Mouse (Mus musculus): ENCODE data around the gene Prf1.
A peak's percentile ranks its signal among the peaks of the same experiment; 100 is the strongest.

Gene Prf1

GRCm38 (mm10) chr10:61297477-61297876 is at the start of gene Prf1:
Gene Prf1, plus strand, starts transcription at chr10:61297833.
- no peak for DNase-seq (ENCODE audit: low spot score)

DNA sequence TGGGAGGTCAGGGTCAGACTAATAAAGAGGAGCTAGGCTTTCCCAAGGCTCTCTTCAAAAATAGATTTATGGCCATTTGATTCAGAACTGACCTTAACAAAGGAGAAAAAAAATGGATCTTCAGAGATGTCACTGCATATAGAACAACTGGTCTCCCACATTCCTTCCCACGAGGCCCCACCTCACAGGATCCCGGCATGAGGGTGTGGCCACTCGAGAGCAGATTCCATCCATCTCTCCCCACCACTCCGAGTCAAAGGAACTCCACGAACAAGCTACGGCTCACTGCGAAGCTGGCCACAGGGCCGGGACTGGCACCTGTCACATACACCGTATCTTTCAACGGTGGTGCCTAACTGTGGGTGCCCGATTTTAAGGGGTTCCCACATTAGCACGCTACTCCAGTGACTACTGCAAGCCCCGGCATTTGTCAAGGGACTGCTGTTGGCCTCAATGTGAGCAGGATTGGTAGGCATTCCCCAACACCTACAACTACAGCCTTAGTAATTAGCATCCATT is 49.0 kb upstream of the Prf1 start:
- no peak for DNase-seq (ENCODE audit: low spot score)

DNA sequence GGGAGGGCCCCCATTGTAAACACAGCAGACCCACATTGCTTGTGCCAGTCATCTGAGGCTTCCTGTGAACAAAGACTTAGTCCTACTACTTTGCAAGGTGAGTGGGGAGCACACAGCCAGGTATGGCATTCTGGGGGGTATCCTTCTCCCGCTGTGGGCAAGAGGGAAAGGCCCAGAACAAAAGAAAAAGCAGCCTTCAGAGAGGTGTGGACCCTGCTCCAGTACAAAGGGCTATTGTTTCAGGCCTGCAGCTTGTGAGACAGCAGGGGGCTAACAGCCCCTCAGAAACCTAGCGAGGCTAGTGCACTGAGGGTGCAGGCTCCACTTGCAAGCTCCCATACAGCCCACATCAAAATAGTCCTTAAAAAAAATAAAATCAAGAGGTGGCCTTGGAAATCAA is 47.7 kb upstream of the Prf1 start:
- DNase-seq (ENCODE audit: low spot score): no peak

DNA sequence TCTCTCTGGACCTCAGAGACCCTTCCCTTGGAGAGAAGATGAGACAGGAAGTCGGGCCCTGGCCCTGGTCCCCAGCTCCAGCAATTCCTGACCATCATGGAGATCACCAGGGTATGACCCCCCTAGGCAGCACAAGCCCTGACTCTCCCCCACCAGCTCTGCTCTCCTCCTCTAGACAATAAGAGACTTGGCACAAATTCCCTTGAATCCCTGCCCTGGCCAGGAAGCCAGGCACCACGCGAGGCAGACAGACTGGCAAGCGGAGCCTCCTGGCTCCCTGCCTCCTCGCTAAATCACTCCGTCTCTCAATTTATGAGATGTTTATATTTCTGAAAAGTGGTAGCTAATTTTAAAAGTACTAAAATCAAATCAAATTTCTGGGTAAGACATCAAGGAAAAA is 42.9 kb upstream of the Prf1 start:
- peak; percentile 31 for DNase-seq (ENCODE audit: low spot score)

- DNase-seq (ENCODE audit: low spot score): no peak
Observed at GRCm38 (mm10) chr10:61255190-61255589, 42.4 kb upstream of the Prf1 start.

GRCm38 (mm10) chr10:61256665-61257064 is 41.0 kb upstream of the Prf1 start:
- no peak for DNase-seq (ENCODE audit: low spot score)

DNA sequence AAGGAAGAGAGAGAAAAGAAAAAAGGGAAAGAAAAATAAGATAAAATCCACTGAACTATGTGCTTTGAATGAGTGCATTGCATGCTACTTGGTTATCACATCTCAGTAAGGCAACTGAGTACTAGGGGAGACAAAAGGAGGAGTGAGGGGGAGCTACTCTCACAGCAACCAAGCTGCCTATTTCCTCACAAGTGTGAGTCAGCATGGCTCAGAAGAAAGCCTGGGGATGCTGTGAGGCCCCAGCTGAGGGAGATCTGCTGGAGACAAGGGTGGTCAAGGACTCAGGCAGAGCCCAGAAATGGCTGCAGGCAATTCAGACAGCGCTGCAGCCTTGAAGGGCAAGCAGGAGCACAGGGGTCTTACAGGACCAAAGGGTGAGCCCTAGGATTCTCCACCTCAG is 39.5 kb upstream of the Prf1 start:
- DNase-seq (ENCODE audit: low spot score): no peak

GRCm38 (mm10) chr10:61261229-61262156 is 36.1 kb upstream of the Prf1 start:
- no peak for DNase-seq (ENCODE audit: low spot score)

GRCm38 (mm10) chr10:61263606-61264005 is 34.0 kb upstream of the Prf1 start:
- DNase-seq (ENCODE audit: low spot score): no peak

GRCm38 (mm10) chr10:61267378-61267777 is 30.3 kb upstream of the Prf1 start:
- DNase-seq (ENCODE audit: low spot score): no peak

DNA sequence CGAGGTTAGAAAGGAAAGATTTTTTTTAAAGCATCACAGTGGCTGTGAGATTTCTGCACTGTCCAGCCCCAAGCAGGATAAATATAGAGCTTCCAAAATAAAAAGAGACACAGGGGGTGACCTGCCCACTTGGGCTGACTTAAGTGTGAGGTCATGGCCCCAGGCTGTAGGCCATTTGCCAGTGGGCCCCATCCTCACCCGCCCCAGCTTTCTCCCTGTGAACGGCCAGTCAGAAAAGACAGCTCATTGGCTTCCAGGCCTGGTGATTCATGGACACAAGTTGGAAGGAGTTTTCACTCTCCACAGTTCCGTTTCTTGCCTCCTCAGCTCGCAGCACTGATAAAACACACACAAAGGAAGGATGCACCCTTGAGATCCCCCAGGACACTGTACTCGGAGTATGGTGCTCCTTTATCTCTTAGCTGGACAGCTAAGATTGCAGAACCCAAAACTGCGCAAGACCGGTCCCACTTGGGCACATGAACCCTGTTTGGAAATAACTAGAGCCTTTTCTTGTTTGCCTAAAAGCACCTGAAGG is 25.5 kb upstream of the Prf1 start:
- DNase-seq (ENCODE audit: low spot score): peak; percentile 35

- DNase-seq (ENCODE audit: low spot score): no peak
Observed at GRCm38 (mm10) chr10:61272631-61273030, 25.0 kb upstream of the Prf1 start.

DNA sequence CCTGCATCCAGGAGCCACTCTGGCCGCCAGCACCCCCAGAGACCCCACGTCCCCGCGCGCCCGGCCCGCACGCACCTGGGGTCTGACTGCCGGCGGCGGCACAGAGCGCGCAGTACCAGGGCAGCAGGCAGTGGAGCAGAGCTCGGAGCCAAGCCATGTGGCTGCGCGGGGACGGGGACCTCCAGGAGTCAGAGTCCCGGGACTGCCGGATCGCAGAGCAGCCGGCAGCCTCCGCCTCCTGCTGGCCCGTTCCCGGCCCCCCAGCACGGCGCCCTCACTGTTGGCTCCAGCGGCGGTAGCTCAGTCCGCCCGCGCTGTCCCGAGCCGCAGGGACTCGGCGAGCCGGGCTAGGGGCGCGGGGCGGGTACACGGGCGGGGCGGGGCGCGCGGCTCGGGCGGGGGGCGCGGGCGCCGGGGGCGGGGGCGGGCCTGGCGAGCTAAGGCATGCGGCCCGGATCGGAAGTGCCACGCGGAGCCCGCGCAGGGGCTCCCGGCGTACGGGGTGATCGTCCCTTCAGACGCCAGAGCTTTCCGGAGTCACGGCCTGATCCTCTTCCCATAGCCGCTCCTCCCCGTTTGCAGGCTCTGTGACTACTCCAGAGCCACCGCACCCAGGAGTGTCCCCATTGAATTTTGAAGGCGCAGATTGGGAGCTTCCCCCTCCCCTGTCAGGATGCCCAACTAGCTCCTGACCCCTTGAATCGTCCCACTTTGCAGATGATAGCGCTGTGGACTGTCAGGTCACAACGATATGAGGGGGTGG is 24.4 kb upstream of the Prf1 start, which contains the start of gene Adamts14:
Gene Adamts14 (minus strand): TSS at position 358 of the 763 bp plus-strand sequence.
- peak; percentile 20 for DNase-seq (ENCODE audit: low spot score)

DNA sequence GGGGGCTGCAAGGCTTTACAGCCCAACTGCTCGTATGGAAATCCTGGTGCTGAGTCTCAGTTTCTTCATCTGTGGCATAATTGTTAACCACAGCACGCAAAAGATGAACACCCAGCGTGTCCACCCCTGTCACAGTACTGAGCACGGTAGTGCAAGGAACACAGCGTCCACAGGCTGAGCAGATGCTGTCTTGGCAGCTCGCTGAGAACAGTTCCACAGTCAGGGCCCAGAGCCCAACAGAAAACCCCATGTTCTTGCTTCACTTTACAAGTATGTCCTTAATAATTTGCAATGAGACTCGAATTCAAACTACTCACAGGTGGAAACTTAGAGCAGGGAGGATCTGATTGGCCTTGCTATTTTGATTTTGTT is 23.8 kb upstream of the Prf1 start:
- peak; percentile 42 for DNase-seq (ENCODE audit: low spot score)

GRCm38 (mm10) chr10:61274532-61274931 is 23.1 kb upstream of the Prf1 start:
- DNase-seq (ENCODE audit: low spot score): no peak

GRCm38 (mm10) chr10:61275669-61276110 is 21.9 kb upstream of the Prf1 start:
- DNase-seq (ENCODE audit: low spot score): peak; percentile 37

GRCm38 (mm10) chr10:61277051-61277450 is 20.6 kb upstream of the Prf1 start:
- DNase-seq (ENCODE audit: low spot score): no peak

- peak; percentile 31 for DNase-seq (ENCODE audit: low spot score)
Observed at GRCm38 (mm10) chr10:61277918-61278674, 19.5 kb upstream of the Prf1 start.

GRCm38 (mm10) chr10:61281115-61281514 is 16.5 kb upstream of the Prf1 start:
- DNase-seq (ENCODE audit: low spot score): no peak

GRCm38 (mm10) chr10:61284309-61284708 is 13.3 kb upstream of the Prf1 start:
- no peak for DNase-seq (ENCODE audit: low spot score)

DNA sequence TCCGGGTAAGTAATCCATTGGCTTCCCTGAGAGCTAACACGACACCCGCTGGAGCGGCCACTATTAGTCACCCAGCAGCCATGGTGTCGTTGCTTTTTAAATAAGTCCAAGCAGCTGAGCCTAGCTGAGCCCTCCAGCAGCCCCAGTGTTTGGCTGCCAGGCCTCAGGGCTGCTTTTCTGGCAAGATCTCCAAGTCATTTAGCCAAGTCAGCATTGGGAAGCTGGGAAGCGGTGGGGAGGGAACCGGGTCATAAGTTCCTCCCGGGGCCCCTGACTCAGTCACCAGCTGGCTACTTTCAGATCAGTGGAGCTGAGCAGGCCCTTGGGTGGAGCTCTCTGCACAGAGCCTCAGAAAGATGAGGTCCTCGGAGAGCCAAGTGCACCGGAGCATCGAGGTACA is 12.4 kb upstream of the Prf1 start:
- DNase-seq (ENCODE audit: low spot score): peak; percentile 54

DNA sequence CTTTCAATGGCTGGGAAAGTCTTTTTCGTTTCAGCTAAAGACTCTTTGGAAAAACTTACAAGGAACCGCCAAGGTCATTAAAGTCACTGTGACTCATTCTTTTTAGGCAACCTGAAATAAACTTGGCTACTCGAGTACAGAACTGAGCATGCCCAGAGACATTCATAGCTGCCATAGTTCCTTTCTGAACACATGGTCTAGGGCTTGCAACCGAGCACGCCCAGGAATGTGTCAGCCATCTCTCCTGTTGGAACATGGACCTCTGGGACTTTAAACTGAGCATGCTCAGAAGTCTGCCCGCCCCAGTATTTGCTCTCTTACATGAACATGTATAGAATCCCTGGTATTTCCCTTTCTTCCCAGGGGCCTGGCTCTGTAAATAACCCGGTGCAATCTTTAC is 11.4 kb upstream of the Prf1 start:
- peak; percentile 45 for DNase-seq (ENCODE audit: low spot score)

Measured in urinary bladder, postnatal 14 days (tissue).